Mouse (Mus musculus): ENCODE data around the gene Mcu. TPM values are rescaled to one million over a fixed set of nuclear protein-coding genes. Genes with fewer than 3 reads are reported as not detected.

The Mcu gene
- total RNA-seq, 1 experiment, result 12.3 TPM

DNA sequence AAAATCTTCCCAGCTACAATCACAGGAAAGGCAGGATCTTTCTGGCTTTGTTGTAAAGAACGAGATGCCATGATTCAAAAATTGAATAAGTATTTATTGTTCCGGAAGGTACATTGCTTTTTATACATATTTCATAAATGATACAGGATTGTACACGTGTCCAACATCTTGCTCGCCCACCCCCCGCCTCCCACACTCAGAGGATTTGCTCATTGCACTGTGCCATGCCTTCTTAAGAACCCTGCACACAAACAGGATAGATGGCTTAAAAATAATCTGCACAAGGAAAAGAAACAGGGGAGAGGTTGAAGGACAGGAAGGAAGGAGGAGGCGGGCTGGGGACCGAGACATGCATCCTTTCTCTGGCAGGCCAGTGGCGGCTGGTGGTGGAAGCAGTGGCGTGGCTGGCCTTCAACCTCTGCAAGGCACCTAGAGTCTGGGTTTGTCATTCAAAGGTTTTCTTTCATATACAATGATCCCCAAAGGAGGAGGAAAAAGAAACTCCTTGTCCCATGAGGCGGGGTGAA lies 169.5 kb downstream of the Mcu start:
- DNase-seq (ENCODE audit: low read depth, low spot score), result no peak
- in situ Hi-C loops (cut with MboI; ENCODE audit: low sequenced_read_pairs in 2 of 2, unreplicated experiment in 2 of 2), result no loop called here

DNA sequence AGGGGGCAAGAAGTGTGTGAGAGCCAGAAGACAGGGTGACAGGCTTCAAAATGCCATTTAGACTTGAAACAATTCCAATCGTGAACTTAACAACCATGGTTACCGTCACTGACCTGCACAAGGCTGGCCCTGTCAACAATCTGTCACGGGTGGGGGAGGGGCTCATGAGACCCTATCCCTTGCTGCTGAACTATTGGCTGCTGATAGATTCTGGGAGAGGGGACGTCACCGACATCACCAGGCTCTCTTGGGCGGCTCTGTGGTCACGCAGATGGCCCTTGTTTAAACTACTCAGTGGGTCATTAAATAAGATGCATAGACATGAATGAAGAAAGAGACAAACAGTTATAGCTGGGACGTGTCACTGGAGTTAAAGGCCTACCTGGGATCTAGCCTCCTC lies 171.9 kb downstream of the Mcu start:
- TF ChIP-seq ZC3H11A (IDR thresholded peaks at IDR 0.05; ENCODE audit: borderline replicate concordance, low read depth, low read length) (no peak), HCFC1 (IDR thresholded peaks at IDR 0.05; ENCODE audit: borderline replicate concordance, insufficient read depth, low read length) (no peak), ZNF384 (IDR thresholded peaks at IDR 0.05; ENCODE audit: low read depth, low read length) (no peak), CHD2 (IDR thresholded peaks at IDR 0.05; ENCODE audit: low read depth, low read length) (no peak), MAFK (IDR thresholded peaks at IDR 0.05; ENCODE audit: insufficient read depth, low read depth, low read length) (no peak)
- H3K9ac ChIP-seq (ENCODE audit: insufficient read depth, low read depth, low read length, poor library complexity, severe bottlenecking), result no peak overlapping the region
- H3K4me1 ChIP-seq (ENCODE audit: control insufficient read depth in 2 of 2, insufficient read depth in 2 of 2, low read length in 2 of 2, poor library complexity in 1 of 2), result no peaks in the 10 kb centered on the region; a peak in 1 of 4 replicates
- H3K36me3 ChIP-seq (ENCODE audit: control insufficient read depth, insufficient read depth, low read length, poor library complexity, severe bottlenecking), result no peaks in the 10 kb centered on the region
- in situ Hi-C loops (cut with MboI; ENCODE audit: low sequenced_read_pairs in 2 of 2, unreplicated experiment in 2 of 2), result no loop called here
- DNase-seq (ENCODE audit: low read depth, low spot score), result no peak
- H3K27ac ChIP-seq (ENCODE audit: insufficient read depth, low read depth, low read length, poor library complexity, severe bottlenecking), result no peak overlapping the region
- no peaks in the 10 kb centered on the region for H3K9me3 ChIP-seq (ENCODE audit: control insufficient read depth, insufficient read depth, low read depth, low read length)
- H3K4me3 ChIP-seq (ENCODE audit: insufficient read depth in 1 of 2, low read depth in 1 of 2, low read length in 2 of 2, poor library complexity in 1 of 2, severe bottlenecking in 1 of 2), result no peak overlapping the region

More for the DNA sequence above, 169.5 kb downstream of the Mcu start:
- H3K9me3 ChIP-seq (ENCODE audit: control insufficient read depth, insufficient read depth, low read depth, low read length), result no peaks in the 10 kb centered on the region
- H3K9ac ChIP-seq (ENCODE audit: insufficient read depth, low read depth, low read length, poor library complexity, severe bottlenecking), result no peak overlapping the region
- TF ChIP-seq CHD2 (IDR thresholded peaks at IDR 0.05; ENCODE audit: low read depth, low read length), result no peak
- TF ChIP-seq ZNF384 (IDR thresholded peaks at IDR 0.05; ENCODE audit: low read depth, low read length), result no peak
- TF ChIP-seq HCFC1 (IDR thresholded peaks at IDR 0.05; ENCODE audit: borderline replicate concordance, insufficient read depth, low read length), result no peak
- TF ChIP-seq ZC3H11A (IDR thresholded peaks at IDR 0.05; ENCODE audit: borderline replicate concordance, low read depth, low read length), result no peak
- TF ChIP-seq MAFK (IDR thresholded peaks at IDR 0.05; ENCODE audit: insufficient read depth, low read depth, low read length), result no peak
- peaks cover 0 to 2% of the 10 kb centered on the region in 2 experiments; a peak in 2 of 4 replicates for H3K4me1 ChIP-seq (ENCODE audit: control insufficient read depth in 2 of 2, insufficient read depth in 2 of 2, low read length in 2 of 2, poor library complexity in 1 of 2)
- H3K4me3 ChIP-seq (ENCODE audit: insufficient read depth in 1 of 2, low read depth in 1 of 2, low read length in 2 of 2, poor library complexity in 1 of 2, severe bottlenecking in 1 of 2), result no peak overlapping the region
- H3K36me3 ChIP-seq (ENCODE audit: control insufficient read depth, insufficient read depth, low read length, poor library complexity, severe bottlenecking), result no peaks in the 10 kb centered on the region
- H3K27ac ChIP-seq (ENCODE audit: insufficient read depth, low read depth, low read length, poor library complexity, severe bottlenecking), result no peak overlapping the region

GRCm38 (mm10) chr10:59444106-59444505 lies 172.4 kb downstream of the Mcu start:
- H3K36me3 ChIP-seq (ENCODE audit: control insufficient read depth, insufficient read depth, low read length, poor library complexity, severe bottlenecking), result no peaks in the 10 kb centered on the region
- no peaks in the 10 kb centered on the region; a peak in 1 of 4 replicates for H3K4me1 ChIP-seq (ENCODE audit: control insufficient read depth in 2 of 2, insufficient read depth in 2 of 2, low read length in 2 of 2, poor library complexity in 1 of 2)
- H3K9ac ChIP-seq (ENCODE audit: insufficient read depth, low read depth, low read length, poor library complexity, severe bottlenecking), result no peak overlapping the region
- H3K27ac ChIP-seq (ENCODE audit: insufficient read depth, low read depth, low read length, poor library complexity, severe bottlenecking), result no peak overlapping the region
- H3K4me3 ChIP-seq (ENCODE audit: insufficient read depth in 1 of 2, low read depth in 1 of 2, low read length in 2 of 2, poor library complexity in 1 of 2, severe bottlenecking in 1 of 2), result no peak overlapping the region
- in situ Hi-C loops (cut with MboI; ENCODE audit: low sequenced_read_pairs in 2 of 2, unreplicated experiment in 2 of 2), result no loop called here
- no peak for TF ChIP-seq MAFK (IDR thresholded peaks at IDR 0.05; ENCODE audit: insufficient read depth, low read depth, low read length)
- TF ChIP-seq ZNF384 (IDR thresholded peaks at IDR 0.05; ENCODE audit: low read depth, low read length), result no peak
- no peak for TF ChIP-seq HCFC1 (IDR thresholded peaks at IDR 0.05; ENCODE audit: borderline replicate concordance, insufficient read depth, low read length)
- TF ChIP-seq CHD2 (IDR thresholded peaks at IDR 0.05; ENCODE audit: low read depth, low read length), result no peak
- TF ChIP-seq ZC3H11A (IDR thresholded peaks at IDR 0.05; ENCODE audit: borderline replicate concordance, low read depth, low read length), result no peak
- DNase-seq (ENCODE audit: low read depth, low spot score), result no peak
- no peaks in the 10 kb centered on the region for H3K9me3 ChIP-seq (ENCODE audit: control insufficient read depth, insufficient read depth, low read depth, low read length)

- TF ChIP-seq CHD2 (IDR thresholded peaks at IDR 0.05; ENCODE audit: low read depth, low read length), result no peak
- TF ChIP-seq MAFK (IDR thresholded peaks at IDR 0.05; ENCODE audit: insufficient read depth, low read depth, low read length), result no peak
- TF ChIP-seq ZC3H11A (IDR thresholded peaks at IDR 0.05; ENCODE audit: borderline replicate concordance, low read depth, low read length), result no peak
- TF ChIP-seq ZNF384 (IDR thresholded peaks at IDR 0.05; ENCODE audit: low read depth, low read length), result no peak
- TF ChIP-seq HCFC1 (IDR thresholded peaks at IDR 0.05; ENCODE audit: borderline replicate concordance, insufficient read depth, low read length), result no peak
- Histone ChIP-seq H3K36me3 (ENCODE audit: control insufficient read depth, insufficient read depth, low read length, poor library complexity, severe bottlenecking) (no peaks in the 10 kb centered on the region), H3K4me1 (ENCODE audit: control insufficient read depth in 2 of 2, insufficient read depth in 2 of 2, low read length in 2 of 2, poor library complexity in 1 of 2) (no peaks in the 10 kb centered on the region; a peak in 1 of 4 replicates), H3K27ac (ENCODE audit: insufficient read depth, low read depth, low read length, poor library complexity, severe bottlenecking) (no peak overlapping the region), H3K4me3 (ENCODE audit: insufficient read depth in 1 of 2, low read depth in 1 of 2, low read length in 2 of 2, poor library complexity in 1 of 2, severe bottlenecking in 1 of 2) (no peak overlapping the region), H3K9ac (ENCODE audit: insufficient read depth, low read depth, low read length, poor library complexity, severe bottlenecking) (no peak overlapping the region), H3K9me3 (ENCODE audit: control insufficient read depth, insufficient read depth, low read depth, low read length) (no peaks in the 10 kb centered on the region)
- in situ Hi-C loops (cut with MboI; ENCODE audit: low sequenced_read_pairs in 2 of 2, unreplicated experiment in 2 of 2), result no loop called here
- DNase-seq (ENCODE audit: low read depth, low spot score), result no peak
These were observed 173.3 kb downstream of the Mcu start for GRCm38 (mm10) chr10:59443212-59443611.

Data from ES-E14 (cell line).